9 mouse cellular contexts compared by ENCODE assay signal in the genomic region with DNA sequence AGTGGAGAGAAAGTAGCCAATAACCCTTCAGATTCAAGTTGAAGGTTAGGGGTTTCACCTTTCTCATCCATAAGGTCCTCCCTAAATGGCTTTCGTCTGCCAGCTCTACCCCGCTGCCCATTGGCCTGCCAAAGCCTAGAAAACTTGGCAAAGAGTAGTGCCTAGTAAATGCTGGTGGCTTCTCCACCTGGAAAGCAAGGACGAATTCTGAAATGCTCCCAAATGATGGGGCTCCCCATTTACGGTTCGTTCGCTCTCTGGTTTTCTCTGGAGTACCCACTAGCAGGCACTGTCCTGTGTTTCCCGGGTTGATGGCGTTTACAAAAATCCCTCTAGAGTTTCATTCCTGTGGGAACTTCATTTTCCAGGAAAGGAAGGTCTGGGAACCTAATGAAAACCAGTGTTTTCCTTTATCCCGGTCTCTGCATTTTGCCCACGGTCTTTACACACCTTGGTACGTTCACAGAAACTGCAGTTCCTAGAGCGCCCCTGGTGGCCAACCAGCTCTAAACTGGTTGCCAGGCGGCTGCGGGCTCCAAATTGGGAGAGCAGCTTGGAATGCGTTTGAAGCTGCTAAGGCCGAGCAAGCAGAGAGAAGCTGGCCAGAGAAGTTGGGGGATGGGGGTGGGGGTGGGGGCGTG. TPM values are rescaled to one million over a fixed set of nuclear protein-coding genes. Genes with fewer than 3 reads are reported as not detected.
A peak's percentile ranks its signal among the peaks of the same experiment; 100 is the strongest.
DNase-seq lines count a peak whose midpoint lies in the region; ATAC-seq and TF ChIP-seq lines count a peak whose summit lies in the region.
"Had no signal": no experiment of that assay in that cellular context is flagged by ENCODE, and none has a peak within 500 bp of the region (broad histone marks: within the 10 kb centered on the region; RNA-seq: fewer than 3 reads in every experiment).

No protein-coding gene starts in this region.

- H3K4me1 ChIP-seq in cortical plate, adult 2 months (ENCODE audit: control insufficient read depth, insufficient read depth, low read length) = peaks cover 3% of the 10 kb centered on the region

- no peak overlapping the region for H3K27ac ChIP-seq in cortical plate, adult 2 months (ENCODE audit: insufficient read depth, low read length)
- peak overlapping the region; percentile 90 for H3K27ac ChIP-seq in left cerebral cortex, adult 2 months
- H3K27ac ChIP-seq: macrophage had no signal

- no peak for TF ChIP-seq POLR2A in cortical plate, adult 2 months (IDR thresholded peaks at IDR 0.05; ENCODE audit: extremely low read depth, insufficient read depth, low read length)

- no peak for ATAC-seq in megakaryocyte, adult 5-6 weeks (ENCODE audit: poor library complexity, severe bottlenecking)

- H3K4me3 ChIP-seq in cortical plate, adult 2 months (ENCODE audit: insufficient read depth, low read length) = peak overlapping the region; percentile 46; the same call in 1 of the 2 replicates
- peak overlapping the region; percentile 73 for H3K4me3 ChIP-seq in left cerebral cortex, adult 2 months

- intact Hi-C loops in gastrocnemius, postnatal 14 days (cut with DNase I; ENCODE audit: low total_unique reads) = no loop called here
- intact Hi-C loops in left cerebral cortex, adult 2 months (cut with DNase I) = loop anchor here (2.0 to 10.0 kb wide), 4 partner anchors 19 to 710 kb away; a partner anchor contains a TSS

- TF ChIP-seq CTCF in cortical plate, adult 2 months (IDR thresholded peaks at IDR 0.05; ENCODE audit: extremely low read depth, insufficient read depth, low read length) = peak; percentile 37
- TF ChIP-seq CTCF in left cerebral cortex, adult 2 months (IDR thresholded peaks at IDR 0.05) = peak; percentile 75

- peak; percentile 87 for DNase-seq in adrenal gland, postnatal 14 days
- peak; percentile 68 for DNase-seq in gastrocnemius, postnatal 14 days
- peak; percentile 25 for DNase-seq in induced T-regulatory cell, adult 2 months (ENCODE audit: low read depth)
- peak; percentile 81 to 86 for DNase-seq in left cerebral cortex, adult 2 months (ENCODE audit: extremely low spot score in 1 of 2, low spot score in 2 of 2)
- DNase-seq in lung, postnatal 4 days = peak; percentile 74 to 77
- peak; percentile 91 for DNase-seq in right cerebral cortex, postnatal 14 days

RNA-seq across cellular contexts. Expression of a gene that starts 1.0 kb away (rescaled TPM):
- 22.6 and 27.6 TPM in 2 replicates for total RNA-seq in adrenal gland, postnatal 14 days (2021)
- 586 and 603 TPM in 2 replicates for polyA plus RNA-seq in cortical plate, adult 2 months (2012; rRNA removed)
- under 1 TPM in 1 of 2 experiments, not detected in 1; 0.11 TPM for total RNA-seq in gastrocnemius, postnatal 14 days (2021)
- 100 to 1,000 TPM; 637 to 675 TPM for total RNA-seq in left cerebral cortex, adult 2 months (2021)
- not detected in 2 replicates for total RNA-seq in megakaryocyte, adult 5-6 weeks (2015)
- total RNA-seq in megakaryocyte, adult 5-6 weeks (2017) = not detected in 2 replicates
- polyA plus RNA-seq: macrophage had no signal

RNA-seq across cellular contexts. Expression of a gene that starts 18.5 kb away (rescaled TPM):
- total RNA-seq in adrenal gland, postnatal 14 days (2021) = 0.23 and 0.26 TPM in 2 replicates
- 1.2 TPM in 2 replicates for polyA plus RNA-seq in cortical plate, adult 2 months (2012; rRNA removed)
- not detected for total RNA-seq in gastrocnemius, postnatal 14 days (2021)
- 1 to 10 TPM; 2.1 to 2.9 TPM for total RNA-seq in left cerebral cortex, adult 2 months (2021)
- total RNA-seq in megakaryocyte, adult 5-6 weeks (2015) = not detected in 2 replicates
- total RNA-seq in megakaryocyte, adult 5-6 weeks (2017) = not detected in 2 replicates
- polyA plus RNA-seq: macrophage had no signal

Comparison
In these comparisons a context has a peak if more than half of its experiments do, and no peak if none do; other contexts are left out.
1. DNase-seq: peak in every context shown above with its lines; median percentile 91 in right cerebral cortex, postnatal 14 days; 87 in adrenal gland, postnatal 14 days; 84 in left cerebral cortex, adult 2 months; 76 in lung, postnatal 4 days; 68 in gastrocnemius, postnatal 14 days; 25 in induced T-regulatory cell, adult 2 months.
2. RNA of a gene that starts 1.0 kb away (total RNA-seq): 637 to 675 TPM in left cerebral cortex, adult 2 months and 22.6 to 27.6 TPM in adrenal gland, postnatal 14 days; 0.11 TPM in gastrocnemius, postnatal 14 days and not detected in megakaryocyte, adult 5-6 weeks; every median in the first group is over 10 times any median in the second.